Mouse (Mus musculus): ENCODE data around the gene Ankrd39.

GRCm38 (mm10) chr1:36559888-36560287 is 12.6 kb upstream of the Ankrd39 start:
- TF ChIP-seq CTCF (IDR thresholded peaks at IDR 0.05; ENCODE audit: borderline replicate concordance, insufficient read depth, low read depth, low read length) (no peak), POLR2A (IDR thresholded peaks at IDR 0.05; ENCODE audit: borderline replicate concordance, insufficient read depth, low read length) (no peak)

All from cerebellum, adult 2 months (tissue).